Mouse (Mus musculus) kidney, embryonic 14.5 days (tissue): Measurements from ENCODE around the gene 1700092M07Rik. TPM values are rescaled to one million over a fixed set of nuclear protein-coding genes. Genes with fewer than 3 reads are reported as not detected.
A peak's percentile ranks its signal among the peaks of the same experiment; 100 is the strongest.

Experiments used
- ATAC-seq: fragments of 200-750 bp; cut with Nextera tagmentation; 2 replicates; pipeline ENCODE4 v1.8.0; 2017; ENCODE audit warnings: moderate number of reproducible peaks, mild to moderate bottlenecking, moderate TSS enrichment, moderate library complexity; ENCODE audit not compliant: low FRiP score, low TSS enrichment
- H3K27ac ChIP-seq: fragments of 300-500 bp; sonication (generic); 2 replicates; pipeline ENCODE4 v1.5.1; 2014; ENCODE audit warnings: low read depth, mild to moderate bottlenecking, low read length, moderate library complexity, mixed read lengths
- H3K27me3 ChIP-seq: fragments of 300-500 bp; sonication (generic); 2 replicates; pipeline ENCODE4 v1.6.1; 2014; ENCODE audit warnings: mild to moderate bottlenecking, low read length; ENCODE audit not compliant: control insufficient read depth, insufficient read depth
- H3K36me3 ChIP-seq: fragments of 300-500 bp; sonication (generic); 2 replicates; pipeline ENCODE4 v1.6.1; 2014; ENCODE audit warnings: low read length, mixed read lengths; ENCODE audit not compliant: control insufficient read depth, insufficient read depth
- H3K4me1 ChIP-seq: fragments of 300-500 bp; sonication (generic); 2 replicates; pipeline ENCODE4 v1.6.1; 2014; ENCODE audit warnings: low read length, mixed read lengths; ENCODE audit not compliant: control insufficient read depth, insufficient read depth
- H3K4me2 ChIP-seq: fragments of 300-500 bp; sonication (generic); replicated peaks from 2 replicates; pipeline ENCODE4 v1.6.1; 2014; ENCODE audit warnings: low read depth, mild to moderate bottlenecking, low read length
- H3K4me3 ChIP-seq: fragments of 300-500 bp; sonication (generic); 2 replicates; pipeline ENCODE4 v1.5.1; 2014; ENCODE audit warnings: mild to moderate bottlenecking, low read length
- H3K9ac ChIP-seq: fragments of 300-500 bp; sonication (generic); 2 replicates; pipeline ENCODE4 v1.6.1; 2014; ENCODE audit warnings: low read depth, mild to moderate bottlenecking, low read length, moderate library complexity
- H3K9me3 ChIP-seq: fragments of 300-500 bp; sonication (generic); 2 replicates; pipeline ENCODE4 v1.6.1; 2016; ENCODE audit warnings: low read length; ENCODE audit not compliant: control insufficient read depth
- WGBS: fragments of 180-500 bp; shearing (Covaris S2); extraction: QIAGEN DNeasy Blood & Tissue Kit; methylation state at CpG from one replicate; pipeline ENCODE4 v1.1.7; 2014; 5-methylcytosine and 5-hydroxymethylcytosine counted together
- polyA plus RNA-seq: library from polyadenylated mRNA; unstranded; fragments of >200 nt; fragmentation: Nextera tagmentation; extraction: Ambion mirVana; gene quantifications from 2 replicates; pipeline ENCODE4 v1.2.1, GENCODE M21; 2014

The 1700092M07Rik gene
- polyA plus RNA-seq = 0.70 and 2.3 TPM in 2 replicates

GRCm38 (mm10) chr19:8740603-8741002 is at the start of gene 1700092M07Rik:
1700092M07Rik (plus strand) TSS chr19:8740718.
- H3K36me3 ChIP-seq = peaks cover 61% of the 10 kb centered on the region

GRCm38 (mm10) chr19:8691871-8692539 is 48.5 kb upstream of the 1700092M07Rik start:
- Histone ChIP-seq H3K9me3 (no peaks in the 10 kb centered on the region), H3K4me2 (no peak overlapping the region), H3K4me1 (no peaks in the 10 kb centered on the region), H3K9ac (no peak overlapping the region), H3K27me3 (no peaks in the 10 kb centered on the region), H3K27ac (no peak overlapping the region), H3K4me3 (no peak overlapping the region), H3K36me3 (no peaks in the 10 kb centered on the region)
- ATAC-seq = no peak
- 71% methylated on average over 9 of the region's 9 CpGs for WGBS

More at GRCm38 (mm10) chr19:8740603-8741002, at the start of gene 1700092M07Rik:
- H3K27me3 ChIP-seq = no peaks in the 10 kb centered on the region
- peak within 1 kb of the TSS; percentile 98 for H3K27ac ChIP-seq
- peak within 1 kb of the TSS; percentile 38 for H3K4me2 ChIP-seq
- 0 out of 2 replicates have a peak, but pooled peaks have one; percentile 0 for ATAC-seq
- WGBS = 61% methylated on average over 14 of the region's 14 CpGs
- peaks cover 17% of the 10 kb centered on the region; the same call in 1 of the 2 replicates for H3K4me1 ChIP-seq
- H3K4me3 ChIP-seq = peak within 1 kb of the TSS; percentile 76
- H3K9ac ChIP-seq = peak within 1 kb of the TSS; percentile 93
- H3K9me3 ChIP-seq = no peaks in the 10 kb centered on the region

- Histone ChIP-seq H3K4me3 (no peak overlapping the region), H3K36me3 (no peaks in the 10 kb centered on the region), H3K9ac (no peak overlapping the region), H3K4me1 (no peaks in the 10 kb centered on the region), H3K4me2 (no peak overlapping the region), H3K27me3 (no peaks in the 10 kb centered on the region), H3K27ac (no peak overlapping the region), H3K9me3 (no peaks in the 10 kb centered on the region)
- ATAC-seq = no peak
- 66% methylated on average over 5 of the region's 5 CpGs for WGBS
These were observed 47.8 kb upstream of the 1700092M07Rik start for GRCm38 (mm10) chr19:8692740-8693139.

- H3K4me3 ChIP-seq = no peak overlapping the region
- no peaks in the 10 kb centered on the region for H3K9me3 ChIP-seq
- H3K4me2 ChIP-seq = no peak overlapping the region
- 60% methylated on average over 5 of the region's 6 CpGs for WGBS
- H3K27ac ChIP-seq = no peak overlapping the region
- no peaks in the 10 kb centered on the region for H3K4me1 ChIP-seq
- H3K36me3 ChIP-seq = no peaks in the 10 kb centered on the region
- no peaks in the 10 kb centered on the region for H3K27me3 ChIP-seq
- H3K9ac ChIP-seq = no peak overlapping the region
- peak; percentile 53; the same call in 1 of the 2 replicates for ATAC-seq
These were observed 45.2 kb upstream of the 1700092M07Rik start for GRCm38 (mm10) chr19:8695330-8695729.

- Histone ChIP-seq H3K36me3 (no peaks in the 10 kb centered on the region), H3K27me3 (no peaks in the 10 kb centered on the region), H3K9ac (no peak overlapping the region), H3K27ac (no peak overlapping the region), H3K4me1 (0 out of 2 replicates have a peak, but pooled peaks cover 4% of the 10 kb centered on the region), H3K4me2 (no peak overlapping the region), H3K9me3 (no peaks in the 10 kb centered on the region), H3K4me3 (no peak overlapping the region)
- no peak for ATAC-seq
- WGBS = 78% methylated on average over 9 of the region's 9 CpGs
These were observed 40.9 kb upstream of the 1700092M07Rik start for GRCm38 (mm10) chr19:8699652-8700051.

GRCm38 (mm10) chr19:8702458-8702857 is 38.1 kb upstream of the 1700092M07Rik start:
- no peak overlapping the region for H3K9ac ChIP-seq
- peaks cover 13% of the 10 kb centered on the region for H3K36me3 ChIP-seq
- H3K4me3 ChIP-seq = no peak overlapping the region
- no peak overlapping the region for H3K27ac ChIP-seq
- no peak overlapping the region for H3K4me2 ChIP-seq
- 0 out of 2 replicates have a peak, but pooled peaks cover 4% of the 10 kb centered on the region for H3K4me1 ChIP-seq
- ATAC-seq = no peak
- 57% methylated on average over 3 of the region's 3 CpGs for WGBS
- no peaks in the 10 kb centered on the region for H3K9me3 ChIP-seq
- no peaks in the 10 kb centered on the region for H3K27me3 ChIP-seq

GRCm38 (mm10) chr19:8703571-8703970 is 36.9 kb upstream of the 1700092M07Rik start:
- ATAC-seq = no peak
- Histone ChIP-seq H3K27ac (no peak overlapping the region), H3K4me3 (no peak overlapping the region), H3K4me1 (0 out of 2 replicates have a peak, but pooled peaks cover 4% of the 10 kb centered on the region), H3K27me3 (no peaks in the 10 kb centered on the region), H3K9ac (no peak overlapping the region), H3K4me2 (no peak overlapping the region), H3K9me3 (no peaks in the 10 kb centered on the region), H3K36me3 (peaks cover 24% of the 10 kb centered on the region)
- WGBS = 85% methylated on average over 3 of the region's 4 CpGs

GRCm38 (mm10) chr19:8705026-8705708 is 35.4 kb upstream of the 1700092M07Rik start:
- H3K4me2 ChIP-seq = no peak overlapping the region
- H3K4me3 ChIP-seq = no peak overlapping the region
- 83% methylated on average over 6 of the region's 6 CpGs for WGBS
- no peaks in the 10 kb centered on the region for H3K9me3 ChIP-seq
- ATAC-seq = no peak
- no peak overlapping the region for H3K27ac ChIP-seq
- H3K4me1 ChIP-seq = 0 out of 2 replicates have a peak, but pooled peaks cover 4% of the 10 kb centered on the region
- H3K27me3 ChIP-seq = no peaks in the 10 kb centered on the region
- H3K36me3 ChIP-seq = peaks cover 40% of the 10 kb centered on the region
- no peak overlapping the region for H3K9ac ChIP-seq

- no peak overlapping the region for H3K4me2 ChIP-seq
- no peaks in the 10 kb centered on the region for H3K9me3 ChIP-seq
- H3K27me3 ChIP-seq = no peaks in the 10 kb centered on the region
- ATAC-seq = no peak
- no peak overlapping the region for H3K4me3 ChIP-seq
- no peak overlapping the region for H3K27ac ChIP-seq
- peaks cover 10% of the 10 kb centered on the region; the same call in 1 of the 2 replicates for H3K4me1 ChIP-seq
- 88% methylated on average over 7 of the region's 7 CpGs for WGBS
- H3K36me3 ChIP-seq = peaks cover 50% of the 10 kb centered on the region
- no peak overlapping the region for H3K9ac ChIP-seq
These were observed 34.3 kb upstream of the 1700092M07Rik start for GRCm38 (mm10) chr19:8706132-8706667.
